Mouse (Mus musculus): ENCODE measurements around the gene Plin4.
"Not testable (repeated sequence)": the region's sequence is repeated elsewhere in the genome, so short reads cannot be mapped to it uniquely, and the experiment has no call there.

The Plin4 gene

GRCm38 (mm10) chr17:56126175-56126574 lies 16.6 kb upstream of the Plin4 start:
- no peak for DNase-seq (ENCODE audit: low spot score in 2 of 2)

GRCm38 (mm10) chr17:56125276-56125630 lies 15.7 kb upstream of the Plin4 start:
- no peak for DNase-seq (ENCODE audit: low spot score in 2 of 2)

- no peak for DNase-seq (ENCODE audit: low spot score in 2 of 2)
Measured at GRCm38 (mm10) chr17:56124377-56125275, 15.0 kb upstream of the Plin4 start.

GRCm38 (mm10) chr17:56123681-56124340 lies 14.2 kb upstream of the Plin4 start:
- DNase-seq (ENCODE audit: low spot score in 2 of 2) = no peak

GRCm38 (mm10) chr17:56123161-56123560 lies 13.6 kb upstream of the Plin4 start:
- no peak for DNase-seq (ENCODE audit: low spot score in 2 of 2)

- no peak for DNase-seq (ENCODE audit: low spot score in 2 of 2)
Measured at GRCm38 (mm10) chr17:56121826-56122225, 12.2 kb upstream of the Plin4 start, which contains the start of gene Lrg1. Lrg1 (minus strand) TSS chr17:56122001.

GRCm38 (mm10) chr17:56119981-56120880 lies 10.6 kb upstream of the Plin4 start:
- DNase-seq (ENCODE audit: low spot score in 2 of 2) = no peak

GRCm38 (mm10) chr17:56119431-56119830 lies 9.8 kb upstream of the Plin4 start:
- DNase-seq (ENCODE audit: low spot score in 2 of 2) = no peak

- peak; percentile 41 to 50 for DNase-seq (ENCODE audit: low spot score in 2 of 2)
Measured at GRCm38 (mm10) chr17:56117251-56117710, 7.7 kb upstream of the Plin4 start, which contains the start of gene Plin5. Plin5 (minus strand) TSS chr17:56117596.

- DNase-seq (ENCODE audit: low spot score in 2 of 2) = no peak
Measured at GRCm38 (mm10) chr17:56116193-56116592, 6.6 kb upstream of the Plin4 start.

- DNase-seq (ENCODE audit: low spot score in 2 of 2) = no peak
Measured at GRCm38 (mm10) chr17:56112743-56113142, 3.1 kb upstream of the Plin4 start.

- DNase-seq (ENCODE audit: low spot score in 2 of 2) = peak in 1 of 2 experiments; percentile 50
Measured at GRCm38 (mm10) chr17:56111864-56112263, 2.3 kb upstream of the Plin4 start.

GRCm38 (mm10) chr17:56111021-56111420 lies 1.4 kb upstream of the Plin4 start:
- DNase-seq (ENCODE audit: low spot score in 2 of 2) = no peak

- DNase-seq (ENCODE audit: low spot score in 2 of 2) = no peak
Measured at GRCm38 (mm10) chr17:56110571-56110970, 968 bp upstream of the Plin4 start.

GRCm38 (mm10) chr17:56108334-56109044 lies 1.1 kb downstream of the Plin4 start:
- DNase-seq (ENCODE audit: low spot score in 2 of 2) = peak in 1 of 2 experiments; percentile 68

GRCm38 (mm10) chr17:56107736-56108135 lies 1.9 kb downstream of the Plin4 start:
- DNase-seq (ENCODE audit: low spot score in 2 of 2) = no peak

- no peak for DNase-seq (ENCODE audit: low spot score in 2 of 2)
Measured at GRCm38 (mm10) chr17:56106981-56107380, 2.6 kb downstream of the Plin4 start.

GRCm38 (mm10) chr17:56106436-56106835 lies 3.2 kb downstream of the Plin4 start:
- DNase-seq (ENCODE audit: low spot score in 2 of 2) = not testable (repeated sequence)

GRCm38 (mm10) chr17:56104821-56105220 lies 4.8 kb downstream of the Plin4 start:
- DNase-seq (ENCODE audit: low spot score in 2 of 2) = not testable (repeated sequence)

GRCm38 (mm10) chr17:56103465-56104285 lies 5.9 kb downstream of the Plin4 start:
- DNase-seq (ENCODE audit: low spot score in 2 of 2) = no peak

Data from frontal cortex, postnatal 10 days (tissue).